Mouse (Mus musculus) lung, postnatal 0 days (tissue): Measurements from ENCODE around the gene Akap7.

Experiments used
- CTCF ChIP-seq: IDR thresholded peaks from 2 replicates; pipeline ENCODE4 v1.5.1; 2016; ENCODE audit warnings: antibody characterized with exemption, mild to moderate bottlenecking
- EP300 ChIP-seq: IDR thresholded peaks from 2 replicates; pipeline ENCODE4 v1.6.1; 2016; ENCODE audit warnings: antibody characterized with exemption, mild to moderate bottlenecking, control low read depth

DNA sequence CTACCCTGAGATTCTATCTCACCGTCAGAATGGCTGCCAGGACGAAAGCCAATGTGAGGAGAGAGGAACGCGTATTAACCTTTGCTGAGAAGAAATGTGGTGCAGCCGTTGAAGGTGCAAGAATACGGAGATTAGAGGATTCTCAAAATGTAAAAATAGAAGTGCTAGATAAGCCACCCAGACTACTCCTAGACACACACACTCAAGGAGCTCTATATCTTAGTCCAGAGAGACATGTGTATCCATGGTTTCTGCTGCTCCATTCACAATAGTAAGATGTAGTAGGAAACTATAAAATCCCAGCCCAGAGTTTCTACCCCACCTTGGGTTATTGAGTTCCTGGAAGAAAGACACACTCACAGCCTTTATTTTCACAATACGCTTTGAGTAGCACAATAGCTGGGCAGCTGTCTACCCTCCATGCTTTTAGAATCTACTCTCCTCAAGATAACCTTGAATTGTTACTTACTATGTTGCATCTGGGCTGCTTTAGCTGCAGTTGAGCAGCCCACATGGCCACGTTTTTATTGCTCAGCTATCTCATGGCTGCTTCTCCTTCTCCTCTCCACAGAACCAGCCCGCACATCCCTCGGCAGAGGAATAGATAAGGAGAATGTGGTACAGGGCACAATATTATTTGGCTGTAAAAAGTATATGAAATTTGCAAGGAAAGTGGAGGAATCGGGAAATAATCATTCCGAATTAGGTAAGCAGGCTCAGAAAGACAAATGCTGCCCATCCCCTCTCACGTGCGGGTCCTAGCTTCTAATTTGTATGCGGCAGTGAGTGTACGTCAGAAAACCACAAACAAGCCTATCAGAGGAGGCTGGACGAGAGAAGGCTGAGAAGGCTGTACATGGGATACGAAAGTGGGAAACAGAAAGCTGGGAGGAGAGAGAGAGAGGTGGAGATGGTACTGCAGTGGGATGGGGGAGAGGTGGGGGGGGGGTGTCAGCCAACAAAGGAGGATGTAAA is 162.6 kb downstream of the Akap7 start:
- TF ChIP-seq EP300 (no peak), CTCF (no peak)
